Mouse (Mus musculus): ENCODE results near the gene Tnfsf13.
"Not testable (repeated sequence)": the region's sequence is repeated elsewhere in the genome, so short reads cannot be mapped to it uniquely, and the experiment has no call there.

Gene Tnfsf13

GRCm38 (mm10) chr11:69704613-69705010 is 19.0 kb upstream of the Tnfsf13 start:
- no peak for DNase-seq (ENCODE audit: extremely low read depth, low read depth, low spot score)

DNA sequence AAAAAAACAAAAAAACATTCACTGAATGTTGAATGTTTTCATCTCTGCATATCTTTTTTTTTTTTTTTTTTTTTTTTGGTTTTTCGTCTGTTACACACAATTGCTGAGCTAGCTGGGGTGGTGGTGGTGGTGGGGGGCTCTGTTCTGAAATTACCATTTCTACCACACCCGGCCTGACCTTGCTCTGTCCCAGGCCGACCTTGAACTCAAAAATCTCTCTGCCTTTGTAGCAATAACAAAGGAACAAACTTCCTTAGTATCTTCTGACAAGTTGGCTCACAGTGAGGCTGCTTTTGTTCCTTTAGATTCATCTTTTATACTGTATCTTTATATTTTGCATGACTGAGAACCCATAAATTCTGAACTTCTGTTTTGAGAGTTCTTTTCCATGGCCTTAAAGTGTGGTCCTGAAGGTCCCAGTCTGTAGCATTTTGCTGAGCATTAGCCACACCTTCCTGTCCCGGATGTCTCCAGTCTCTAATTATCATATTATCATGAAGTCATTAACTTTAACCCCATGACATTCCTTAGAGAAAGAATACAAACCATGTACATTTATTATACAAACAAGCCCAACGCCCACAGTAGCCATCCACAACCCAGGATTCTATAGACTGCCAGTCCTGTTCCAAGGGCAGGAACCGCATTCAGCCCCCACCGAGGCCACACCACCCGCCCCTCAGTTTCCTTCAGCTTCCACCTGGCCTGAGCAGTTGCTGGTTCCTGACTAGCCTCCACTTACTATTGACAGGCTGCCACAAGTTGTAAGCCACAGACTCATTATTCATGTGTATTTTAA is 18.4 kb upstream of the Tnfsf13 start:
- no peak for DNase-seq (ENCODE audit: extremely low read depth, low read depth, low spot score)

- not testable (repeated sequence) for DNase-seq (ENCODE audit: extremely low read depth, low read depth, low spot score)
Observed at GRCm38 (mm10) chr11:69703381-69703780, 17.8 kb upstream of the Tnfsf13 start.

DNA sequence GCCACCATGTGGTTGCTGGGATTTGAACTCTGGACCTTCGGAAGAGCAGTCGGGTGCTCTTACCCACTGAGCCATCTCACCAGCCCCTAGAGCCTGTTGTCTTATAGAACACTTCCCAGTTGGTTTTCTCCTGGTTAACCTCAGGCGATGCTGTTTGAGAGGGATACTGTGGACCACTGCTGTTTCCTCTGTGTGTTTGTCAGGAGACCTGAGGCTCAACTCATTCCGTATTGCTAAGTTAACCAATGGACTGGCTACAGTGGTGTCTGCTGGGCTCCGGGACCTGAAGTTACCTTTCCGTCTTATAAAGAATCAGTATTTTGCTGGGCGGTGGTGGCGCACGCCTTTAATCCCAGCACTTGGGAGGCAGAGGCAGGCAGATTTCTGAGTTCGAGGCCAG is 17.3 kb upstream of the Tnfsf13 start:
- not testable (repeated sequence) for DNase-seq (ENCODE audit: extremely low read depth, low read depth, low spot score)

- DNase-seq (ENCODE audit: extremely low read depth, low read depth, low spot score) = no peak
Observed at GRCm38 (mm10) chr11:69699595-69699994, 14.0 kb upstream of the Tnfsf13 start.

- DNase-seq (ENCODE audit: extremely low read depth, low read depth, low spot score) = no peak
Observed at GRCm38 (mm10) chr11:69698574-69698973, 13.0 kb upstream of the Tnfsf13 start.

DNA sequence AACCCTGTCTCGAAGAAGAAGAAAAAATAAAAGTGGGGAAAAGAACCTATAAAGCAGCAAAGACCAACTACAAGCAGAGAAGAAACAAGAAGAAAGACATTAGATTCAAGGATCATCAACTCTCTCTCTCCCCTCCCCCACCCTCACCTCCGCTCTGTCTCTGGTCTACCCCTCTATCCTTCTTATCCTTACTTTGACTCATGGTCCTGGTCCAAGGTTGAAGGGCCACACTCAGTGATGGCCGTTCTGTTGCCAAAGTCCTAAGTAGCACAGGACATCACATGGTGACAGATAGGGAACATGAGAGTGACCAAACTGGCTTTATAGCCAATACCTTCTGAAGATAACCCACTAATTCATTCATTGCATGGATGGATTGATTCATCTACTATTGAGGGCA is 11.8 kb upstream of the Tnfsf13 start:
- no peak for DNase-seq (ENCODE audit: extremely low read depth, low read depth, low spot score)

GRCm38 (mm10) chr11:69695361-69696181 is 10.0 kb upstream of the Tnfsf13 start, which contains the start of the genes Tnfsf12 and Tnfsfm13:
Gene Tnfsf12 (minus strand): TSS chr11:69695849.
Gene Tnfsfm13 (minus strand): TSS chr11:69696098.
- DNase-seq (ENCODE audit: extremely low read depth, low read depth, low spot score) = no peak

GRCm38 (mm10) chr11:69695046-69695360 is 9.4 kb upstream of the Tnfsf13 start:
- no peak for DNase-seq (ENCODE audit: extremely low read depth, low read depth, low spot score)

GRCm38 (mm10) chr11:69693421-69693965 is 7.9 kb upstream of the Tnfsf13 start:
- DNase-seq (ENCODE audit: extremely low read depth, low read depth, low spot score) = no peak

GRCm38 (mm10) chr11:69692863-69693262 is 7.3 kb upstream of the Tnfsf13 start:
- DNase-seq (ENCODE audit: extremely low read depth, low read depth, low spot score) = no peak

DNA sequence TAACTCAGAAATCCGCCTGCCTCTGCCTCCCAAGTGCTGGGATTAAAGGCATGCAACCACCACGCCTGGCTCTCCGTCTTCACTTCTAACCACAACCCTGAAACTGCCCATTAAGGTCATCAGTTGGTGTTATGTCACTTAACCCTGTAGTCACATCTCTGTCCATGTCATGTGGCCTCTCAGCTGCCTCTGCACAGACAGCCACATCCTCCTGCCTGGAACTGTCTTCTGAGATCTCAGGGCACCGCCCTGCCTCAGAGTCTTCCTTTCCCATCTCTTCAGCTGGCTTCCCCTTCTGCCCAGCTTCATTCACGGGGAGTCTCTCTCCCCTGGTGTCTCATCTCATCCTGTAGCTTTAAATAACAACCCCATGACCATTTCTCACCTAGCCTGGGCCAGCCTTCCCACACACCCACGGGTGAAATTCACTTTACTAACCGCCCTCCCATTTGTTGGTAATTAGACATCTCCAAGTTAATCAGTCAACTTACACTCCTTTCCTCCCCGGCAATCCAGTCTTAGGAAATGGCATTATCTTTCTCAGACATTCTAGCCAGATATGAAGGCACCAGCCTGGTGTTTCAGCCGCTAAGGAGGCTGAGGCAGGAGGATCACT is 6.7 kb upstream of the Tnfsf13 start:
- no peak for DNase-seq (ENCODE audit: extremely low read depth, low read depth, low spot score)

- no peak for DNase-seq (ENCODE audit: extremely low read depth, low read depth, low spot score)
Observed at GRCm38 (mm10) chr11:69689891-69690290, 4.3 kb upstream of the Tnfsf13 start.

- DNase-seq (ENCODE audit: extremely low read depth, low read depth, low spot score) = no peak
Observed at GRCm38 (mm10) chr11:69687061-69687460, 1.5 kb upstream of the Tnfsf13 start.

DNA sequence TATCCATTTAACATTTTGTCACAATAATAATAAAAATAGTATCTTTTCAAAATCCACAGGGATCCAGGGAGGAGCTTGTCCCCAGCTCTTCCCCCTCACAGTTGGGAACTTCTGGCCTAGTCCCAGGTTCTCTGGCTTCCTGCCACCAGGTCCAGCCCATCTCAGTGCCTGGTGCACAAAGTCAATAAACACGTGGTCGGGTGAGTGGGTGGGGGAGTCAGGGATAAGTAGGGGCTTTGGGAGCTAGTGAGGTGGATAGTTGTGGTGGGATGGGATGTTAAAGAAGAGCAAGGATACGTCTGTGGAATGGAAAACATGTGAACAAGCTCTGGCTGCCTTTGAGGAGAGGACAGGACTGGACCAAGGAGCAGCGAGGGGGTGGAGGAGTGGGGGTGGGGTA is 793 bp upstream of the Tnfsf13 start:
- no peak for DNase-seq (ENCODE audit: extremely low read depth, low read depth, low spot score)

GRCm38 (mm10) chr11:69684936-69685335 is 648 bp downstream of the Tnfsf13 start:
- DNase-seq (ENCODE audit: extremely low read depth, low read depth, low spot score) = no peak

- no peak for DNase-seq (ENCODE audit: extremely low read depth, low read depth, low spot score)
Observed at GRCm38 (mm10) chr11:69684128-69684745, 1.3 kb downstream of the Tnfsf13 start.

DNA sequence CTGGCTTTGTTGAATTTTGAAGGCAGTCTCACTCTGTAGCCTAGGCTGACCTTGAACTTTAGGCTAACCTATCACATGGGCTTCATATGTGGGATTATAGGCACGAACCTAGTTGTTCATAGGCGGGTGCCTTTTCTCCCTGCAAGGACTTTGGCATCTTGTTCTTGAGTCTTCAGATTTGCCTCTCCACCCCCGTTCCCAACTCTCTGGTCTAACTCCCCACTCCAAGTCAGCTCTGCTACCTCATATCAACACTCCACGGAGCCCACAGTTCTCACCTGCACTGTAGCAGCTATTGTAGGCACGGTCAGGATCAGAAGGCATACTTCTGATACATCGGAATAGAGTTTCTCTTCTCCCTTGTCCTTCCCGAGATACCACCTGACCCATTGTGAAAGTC is 2.0 kb downstream of the Tnfsf13 start:
- DNase-seq (ENCODE audit: extremely low read depth, low read depth, low spot score) = no peak

GRCm38 (mm10) chr11:69682840-69683533 is 2.6 kb downstream of the Tnfsf13 start:
- no peak for DNase-seq (ENCODE audit: extremely low read depth, low read depth, low spot score)

GRCm38 (mm10) chr11:69682209-69682839 is 3.3 kb downstream of the Tnfsf13 start:
- DNase-seq (ENCODE audit: extremely low read depth, low read depth, low spot score) = no peak
